Mouse (Mus musculus) A20 (cell line): ENCODE results near the gene Cela3b.

Experiments used
- DNase-seq: peaks from one replicate; pipeline ENCODE4 v3.0.0-alpha.2; 2011; ENCODE audit warnings: low read depth, low spot score

Cela3b gene

GRCm38 (mm10) chr4:137375314-137376278 lies 54.7 kb downstream of the Cela3b start:
- DNase-seq = no peak

DNA sequence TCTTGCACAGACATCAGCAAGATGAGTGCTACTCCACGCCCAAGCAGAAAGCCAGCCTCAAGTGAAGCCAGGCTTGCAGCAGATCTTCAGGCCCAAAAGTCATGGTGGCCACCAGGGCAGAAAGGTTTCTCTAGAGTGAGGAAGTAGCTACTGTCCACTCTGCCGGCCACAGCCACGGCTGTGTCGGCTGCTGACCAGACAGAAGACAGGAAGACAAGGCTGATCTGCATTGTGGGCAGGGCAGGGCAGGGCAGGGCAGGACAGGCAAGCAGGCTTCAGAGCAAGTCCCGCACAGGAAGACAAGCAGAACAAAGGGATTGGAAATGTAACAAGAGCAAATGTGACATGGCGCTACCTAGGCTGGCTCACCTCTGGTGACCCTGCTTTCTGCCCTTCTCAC lies 56.6 kb downstream of the Cela3b start:
- no peak for DNase-seq

GRCm38 (mm10) chr4:137371596-137372523 lies 58.5 kb downstream of the Cela3b start:
- DNase-seq = no peak
